Comparison of ENCODE assay signal across 15 mouse cellular contexts in genomic region chr3:121100211-121100860, GRCm38 (mm10).
"Had no signal": no experiment of that assay in that cellular context is flagged by ENCODE, and none has a peak within 500 bp of the region (broad histone marks: within the 10 kb centered on the region; RNA-seq: fewer than 3 reads in every experiment).

No protein-coding gene starts in this region.

- H3K27me3 ChIP-seq: limb, embryonic 13.5 days; midbrain, embryonic 13.5 days; neural tube, embryonic 15.5 days had no signal

- H3K4me2 ChIP-seq: limb, embryonic 13.5 days; midbrain, embryonic 13.5 days; neural tube, embryonic 15.5 days had no signal

- ATAC-seq: midbrain, embryonic 13.5 days had no signal

- DNase-seq: kidney, adult 11 months; kidney, adult 9 months; kidney, postnatal 36 days; layer of hippocampus, adult 9-11 months; layer of hippocampus, postnatal 36 days; left cerebral cortex, postnatal 4 days; lung, adult 18-20 months; right cerebral cortex, postnatal 25 days; thymus, postnatal 36 days had no signal

- H3K9ac ChIP-seq: limb, embryonic 13.5 days; liver, embryonic 14.5 days; midbrain, embryonic 13.5 days; neural tube, embryonic 15.5 days had no signal

- H3K9me3 ChIP-seq: limb, embryonic 13.5 days; midbrain, embryonic 13.5 days; neural tube, embryonic 15.5 days had no signal

- H3K36me3 ChIP-seq: limb, embryonic 13.5 days; midbrain, embryonic 13.5 days; neural tube, embryonic 15.5 days had no signal

- H3K4me3 ChIP-seq: limb, embryonic 13.5 days; midbrain, embryonic 13.5 days; myocyte; neural tube, embryonic 15.5 days had no signal

- H3K27ac ChIP-seq: kidney, postnatal 0 days; limb, embryonic 13.5 days; liver, embryonic 14.5 days; midbrain, embryonic 13.5 days; neural tube, embryonic 15.5 days had no signal
